Mouse (Mus musculus): ENCODE measurements around the gene Mcfd2. TPM values are rescaled to one million over a fixed set of nuclear protein-coding genes. Genes with fewer than 3 reads are reported as not detected.

Mcfd2 gene
- polyA plus RNA-seq, 1 experiment from 2014 or later: 75.2 TPM

GRCm38 (mm10) chr17:87264054-87264830, 1.5 kb downstream of the Mcfd2 start:
- peaks cover 17% of the 10 kb centered on the region for H3K4me1 ChIP-seq
- H3K27me3 ChIP-seq (replicated peaks; ENCODE audit: low read depth, poor library complexity, severe bottlenecking): 0 out of 2 replicates have a peak, but pooled peaks cover 6% of the 10 kb centered on the region
- DNase-seq (ENCODE audit: low spot score): no peak
- peak overlapping the region; percentile 94 for H3K4me3 ChIP-seq
- peaks cover 49% of the 10 kb centered on the region for H3K36me3 ChIP-seq (replicated peaks)
- 94% methylated on average over 11 of the region's 11 CpGs for WGBS
- peaks cover 9% of the 10 kb centered on the region; the same call in 1 of the 2 replicates for H3K9me3 ChIP-seq
- no peak overlapping the region for H3K27ac ChIP-seq (replicated peaks)

GRCm38 (mm10) chr17:87263401-87263800, 2.3 kb downstream of the Mcfd2 start:
- H3K4me1 ChIP-seq: peaks cover 17% of the 10 kb centered on the region
- H3K27me3 ChIP-seq (replicated peaks; ENCODE audit: low read depth, poor library complexity, severe bottlenecking): 0 out of 2 replicates have a peak, but pooled peaks cover 6% of the 10 kb centered on the region
- no peak for DNase-seq (ENCODE audit: low spot score)
- H3K27ac ChIP-seq (replicated peaks): no peak overlapping the region
- H3K4me3 ChIP-seq: no peak overlapping the region
- H3K36me3 ChIP-seq (replicated peaks): peaks cover 56% of the 10 kb centered on the region
- peaks cover 9% of the 10 kb centered on the region; the same call in 1 of the 2 replicates for H3K9me3 ChIP-seq
- WGBS: 95% methylated on average over 6 of the region's 6 CpGs

GRCm38 (mm10) chr17:87255672-87256071, 10.1 kb downstream of the Mcfd2 start:
- DNase-seq (ENCODE audit: low spot score): no peak
- Histone ChIP-seq H3K27ac (replicated peaks) (no peak overlapping the region), H3K4me1 (no peaks in the 10 kb centered on the region), H3K9me3 (peaks cover 2% of the 10 kb centered on the region; the same call in 1 of the 2 replicates), H3K36me3 (replicated peaks) (peaks cover 75% of the 10 kb centered on the region), H3K27me3 (replicated peaks; ENCODE audit: low read depth, poor library complexity, severe bottlenecking) (no peaks in the 10 kb centered on the region), H3K4me3 (no peak overlapping the region)
- 91% methylated on average over 16 of the region's 16 CpGs for WGBS

GRCm38 (mm10) chr17:87254384-87254783, 11.4 kb downstream of the Mcfd2 start:
- H3K36me3 ChIP-seq (replicated peaks): peaks cover 63% of the 10 kb centered on the region
- no peak overlapping the region for H3K4me3 ChIP-seq
- 86% methylated on average over 8 of the region's 8 CpGs for WGBS
- no peaks in the 10 kb centered on the region for H3K9me3 ChIP-seq
- no peaks in the 10 kb centered on the region for H3K4me1 ChIP-seq
- DNase-seq (ENCODE audit: low spot score): no peak
- H3K27ac ChIP-seq (replicated peaks): no peak overlapping the region
- no peaks in the 10 kb centered on the region for H3K27me3 ChIP-seq (replicated peaks; ENCODE audit: low read depth, poor library complexity, severe bottlenecking)

GRCm38 (mm10) chr17:87246103-87246502, 19.6 kb downstream of the Mcfd2 start:
- H3K4me1 ChIP-seq: peaks cover 15% of the 10 kb centered on the region
- no peak overlapping the region for H3K27ac ChIP-seq (replicated peaks)
- H3K9me3 ChIP-seq: no peaks in the 10 kb centered on the region
- no peak overlapping the region for H3K4me3 ChIP-seq
- no peak for DNase-seq (ENCODE audit: low spot score)
- WGBS: 85% methylated on average over 9 of the region's 9 CpGs
- no peaks in the 10 kb centered on the region for H3K27me3 ChIP-seq (replicated peaks; ENCODE audit: low read depth, poor library complexity, severe bottlenecking)
- no peaks in the 10 kb centered on the region for H3K36me3 ChIP-seq (replicated peaks)

GRCm38 (mm10) chr17:87237826-87238225, 27.9 kb downstream of the Mcfd2 start:
- Histone ChIP-seq H3K27ac (replicated peaks) (no peak overlapping the region), H3K4me3 (no peak overlapping the region), H3K4me1 (peaks cover 20% of the 10 kb centered on the region), H3K36me3 (replicated peaks) (no peaks in the 10 kb centered on the region), H3K9me3 (no peaks in the 10 kb centered on the region), H3K27me3 (replicated peaks; ENCODE audit: low read depth, poor library complexity, severe bottlenecking) (no peaks in the 10 kb centered on the region)
- WGBS: 64% methylated on average over 11 of the region's 11 CpGs
- peak; percentile 64 for DNase-seq (ENCODE audit: low spot score)

- Histone ChIP-seq H3K27me3 (replicated peaks; ENCODE audit: low read depth, poor library complexity, severe bottlenecking) (no peaks in the 10 kb centered on the region), H3K4me1 (peaks cover 20% of the 10 kb centered on the region), H3K9me3 (no peaks in the 10 kb centered on the region), H3K27ac (replicated peaks) (no peak overlapping the region), H3K4me3 (no peak overlapping the region), H3K36me3 (replicated peaks) (no peaks in the 10 kb centered on the region)
- peak; percentile 56 for DNase-seq (ENCODE audit: low spot score)
- 51% methylated on average over 18 of the region's 18 CpGs for WGBS
Measured at GRCm38 (mm10) chr17:87236725-87237650, 28.7 kb downstream of the Mcfd2 start.

GRCm38 (mm10) chr17:87235019-87235418, 30.7 kb downstream of the Mcfd2 start:
- Histone ChIP-seq H3K9me3 (no peaks in the 10 kb centered on the region), H3K27ac (replicated peaks) (no peak overlapping the region), H3K27me3 (replicated peaks; ENCODE audit: low read depth, poor library complexity, severe bottlenecking) (no peaks in the 10 kb centered on the region), H3K36me3 (replicated peaks) (no peaks in the 10 kb centered on the region), H3K4me1 (peaks cover 20% of the 10 kb centered on the region), H3K4me3 (no peak overlapping the region)
- no peak for DNase-seq (ENCODE audit: low spot score)
- 95% methylated on average over 6 of the region's 6 CpGs for WGBS

- Histone ChIP-seq H3K4me3 (no peak overlapping the region), H3K9me3 (peaks cover 1% of the 10 kb centered on the region; the same call in 1 of the 2 replicates), H3K4me1 (peaks cover 14% of the 10 kb centered on the region), H3K27me3 (replicated peaks; ENCODE audit: low read depth, poor library complexity, severe bottlenecking) (no peaks in the 10 kb centered on the region), H3K27ac (replicated peaks) (no peak overlapping the region), H3K36me3 (replicated peaks) (no peaks in the 10 kb centered on the region)
- DNase-seq (ENCODE audit: low spot score): no peak
- WGBS: 77% methylated on average over 4 of the region's 4 CpGs
Measured at GRCm38 (mm10) chr17:87227878-87228277, 37.9 kb downstream of the Mcfd2 start.

GRCm38 (mm10) chr17:87226079-87226640, 39.6 kb downstream of the Mcfd2 start:
- H3K9me3 ChIP-seq: peaks cover 3% of the 10 kb centered on the region; the same call in 1 of the 2 replicates
- H3K4me1 ChIP-seq: peaks cover 14% of the 10 kb centered on the region
- DNase-seq (ENCODE audit: low spot score): peak; percentile 33
- 49% methylated on average over 10 of the region's 10 CpGs for WGBS
- peak overlapping the region; percentile 63 for H3K27ac ChIP-seq (replicated peaks)
- no peaks in the 10 kb centered on the region for H3K27me3 ChIP-seq (replicated peaks; ENCODE audit: low read depth, poor library complexity, severe bottlenecking)
- no peak overlapping the region for H3K4me3 ChIP-seq
- no peaks in the 10 kb centered on the region for H3K36me3 ChIP-seq (replicated peaks)

GRCm38 (mm10) chr17:87225384-87225783, 40.4 kb downstream of the Mcfd2 start:
- Histone ChIP-seq H3K9me3 (peaks cover 3% of the 10 kb centered on the region; the same call in 1 of the 2 replicates), H3K27ac (replicated peaks) (no peak overlapping the region), H3K27me3 (replicated peaks; ENCODE audit: low read depth, poor library complexity, severe bottlenecking) (no peaks in the 10 kb centered on the region), H3K4me1 (peaks cover 14% of the 10 kb centered on the region), H3K36me3 (replicated peaks) (no peaks in the 10 kb centered on the region), H3K4me3 (no peak overlapping the region)
- WGBS: 90% methylated on average over 9 of the region's 9 CpGs
- DNase-seq (ENCODE audit: low spot score): no peak

- Histone ChIP-seq H3K27me3 (replicated peaks; ENCODE audit: low read depth, poor library complexity, severe bottlenecking) (no peaks in the 10 kb centered on the region), H3K9me3 (peaks cover 3% of the 10 kb centered on the region; the same call in 1 of the 2 replicates), H3K4me3 (no peak overlapping the region), H3K36me3 (replicated peaks) (no peaks in the 10 kb centered on the region), H3K27ac (replicated peaks) (no peak overlapping the region), H3K4me1 (peaks cover 14% of the 10 kb centered on the region)
- no peak for DNase-seq (ENCODE audit: low spot score)
- WGBS: 51% methylated on average over 2 of the region's 2 CpGs
Measured at GRCm38 (mm10) chr17:87224461-87224860, 41.3 kb downstream of the Mcfd2 start.
